Mouse (Mus musculus): ENCODE results near the gene Ccdc51. TPM values are rescaled to one million over a fixed set of nuclear protein-coding genes. Genes with fewer than 3 reads are reported as not detected.
"Not testable (repeated sequence)": the region's sequence is repeated elsewhere in the genome, so short reads cannot be mapped to it uniquely, and the experiment has no call there.

Gene Ccdc51
- total RNA-seq, 2 experiments from 2014 or later, result 16.6 to 17.1 TPM

- no peak for ATAC-seq (replicated peaks; ENCODE audit: low FRiP score, low TSS enrichment, poor library complexity, severe bottlenecking)
Observed at GRCm38 (mm10) chr9:109114276-109114675, 32.0 kb downstream of the Ccdc51 start.

DNA sequence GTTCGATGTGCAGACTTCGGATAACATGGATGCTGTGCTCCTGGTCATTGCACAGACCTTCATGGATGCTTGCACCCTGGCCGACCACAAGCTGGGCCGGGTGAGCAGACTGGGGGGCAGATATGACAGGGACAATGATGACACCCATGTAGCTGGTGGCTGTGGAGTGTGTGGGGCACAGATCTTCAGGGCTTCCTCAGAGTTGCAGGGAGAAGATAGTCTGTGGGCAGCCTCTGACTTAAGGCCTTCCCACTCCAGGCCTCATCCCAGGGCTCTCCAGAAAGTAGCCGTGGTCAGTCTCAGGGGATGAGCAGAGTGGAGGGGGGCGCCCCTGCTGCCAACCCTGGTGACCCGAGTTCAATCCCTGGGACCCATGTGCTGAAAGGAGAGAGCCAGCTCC, 32.6 kb downstream of the Ccdc51 start:
- ATAC-seq (replicated peaks; ENCODE audit: low FRiP score, low TSS enrichment, poor library complexity, severe bottlenecking), result no peak

GRCm38 (mm10) chr9:109116205-109116604, 33.9 kb downstream of the Ccdc51 start:
- ATAC-seq (replicated peaks; ENCODE audit: low FRiP score, low TSS enrichment, poor library complexity, severe bottlenecking), result no peak

DNA sequence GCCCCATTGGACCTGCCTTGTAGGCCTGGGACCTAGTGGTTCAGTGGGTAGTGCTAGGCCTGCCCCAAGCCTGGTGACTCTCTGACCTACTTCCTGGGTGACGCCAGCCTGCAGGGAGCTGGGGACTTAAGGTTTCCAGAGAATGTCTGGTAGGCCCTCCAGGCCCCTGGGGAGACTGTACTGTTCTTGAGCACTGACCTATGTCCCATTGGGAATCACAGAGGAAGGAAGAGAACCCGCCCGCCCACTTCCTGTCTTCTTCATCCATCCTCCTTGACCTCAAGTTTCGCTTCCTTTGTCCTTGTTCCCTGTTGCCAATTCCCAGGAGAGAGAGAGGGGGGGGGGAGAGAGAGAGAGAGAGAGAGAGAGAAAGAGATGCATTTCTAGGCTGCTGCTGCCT, 35.8 kb downstream of the Ccdc51 start:
- ATAC-seq (replicated peaks; ENCODE audit: low FRiP score, low TSS enrichment, poor library complexity, severe bottlenecking), result no peak

DNA sequence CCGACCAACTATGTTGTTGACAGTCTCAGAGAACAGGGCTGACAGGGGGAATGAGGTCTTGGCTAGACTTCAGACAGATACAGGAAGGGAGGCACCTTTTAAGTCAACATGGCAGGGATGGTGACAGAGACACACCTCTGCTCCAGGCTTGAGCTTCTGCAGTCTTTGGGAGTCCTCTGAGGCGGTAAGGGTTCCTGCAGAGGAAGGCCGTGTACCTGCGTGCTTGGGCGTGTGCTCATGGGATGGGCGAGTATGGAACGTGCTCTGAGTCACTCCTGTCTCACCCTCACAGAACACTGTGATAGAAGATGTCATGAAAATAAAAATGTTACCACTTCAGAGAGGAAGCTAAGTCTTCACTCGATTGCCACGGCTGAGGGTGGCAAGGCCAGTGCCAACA, 37.3 kb downstream of the Ccdc51 start:
- no peak for ATAC-seq (replicated peaks; ENCODE audit: low FRiP score, low TSS enrichment, poor library complexity, severe bottlenecking)

DNA sequence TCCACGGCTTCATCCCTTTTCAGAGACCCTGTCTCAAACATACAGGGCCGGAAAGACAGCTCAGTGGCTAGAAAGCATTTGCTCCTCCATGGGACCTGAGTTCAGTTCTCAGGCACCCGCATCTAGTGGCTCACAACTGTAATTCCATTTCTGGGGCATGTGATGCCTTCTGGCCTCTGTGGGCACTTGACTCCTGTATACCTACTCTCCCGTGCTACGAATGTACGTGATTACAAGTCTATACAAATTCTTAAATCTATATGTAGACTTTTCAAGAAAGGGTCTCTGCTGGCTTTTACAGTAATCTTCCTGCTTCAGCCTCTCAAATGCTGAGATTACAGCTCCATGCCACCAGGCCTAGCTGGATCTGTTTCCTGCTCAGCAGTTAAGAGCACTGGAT, 38.7 kb downstream of the Ccdc51 start:
- no peak for ATAC-seq (replicated peaks; ENCODE audit: low FRiP score, low TSS enrichment, poor library complexity, severe bottlenecking)

GRCm38 (mm10) chr9:109122553-109123085, 40.3 kb downstream of the Ccdc51 start:
- ATAC-seq (replicated peaks; ENCODE audit: low FRiP score, low TSS enrichment, poor library complexity, severe bottlenecking), result no peak

DNA sequence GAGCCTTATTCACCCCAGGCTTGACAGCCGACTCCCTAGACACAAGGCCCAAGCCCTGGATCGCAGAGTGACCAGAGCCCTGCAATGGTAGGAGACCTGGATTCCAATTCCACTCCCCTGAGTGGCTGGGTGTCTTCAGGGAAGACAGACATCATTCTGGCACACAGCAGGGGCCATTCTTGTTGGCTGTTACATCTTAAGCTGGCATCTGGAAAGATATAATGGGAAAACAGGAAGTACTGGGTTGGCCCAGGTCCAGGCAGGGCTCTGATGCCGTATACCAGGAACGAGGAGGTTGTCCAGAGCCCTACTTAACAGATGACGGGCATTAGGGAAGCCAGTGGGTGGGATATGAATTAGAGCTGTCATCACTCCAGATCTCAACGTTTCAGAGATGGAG, 41.0 kb downstream of the Ccdc51 start:
- no peak for ATAC-seq (replicated peaks; ENCODE audit: low FRiP score, low TSS enrichment, poor library complexity, severe bottlenecking)

- no peak for ATAC-seq (replicated peaks; ENCODE audit: low FRiP score, low TSS enrichment, poor library complexity, severe bottlenecking)
Observed at GRCm38 (mm10) chr9:109124164-109124563, 41.9 kb downstream of the Ccdc51 start.

GRCm38 (mm10) chr9:109125043-109125442, 42.8 kb downstream of the Ccdc51 start:
- ATAC-seq (replicated peaks; ENCODE audit: low FRiP score, low TSS enrichment, poor library complexity, severe bottlenecking), result no peak

DNA sequence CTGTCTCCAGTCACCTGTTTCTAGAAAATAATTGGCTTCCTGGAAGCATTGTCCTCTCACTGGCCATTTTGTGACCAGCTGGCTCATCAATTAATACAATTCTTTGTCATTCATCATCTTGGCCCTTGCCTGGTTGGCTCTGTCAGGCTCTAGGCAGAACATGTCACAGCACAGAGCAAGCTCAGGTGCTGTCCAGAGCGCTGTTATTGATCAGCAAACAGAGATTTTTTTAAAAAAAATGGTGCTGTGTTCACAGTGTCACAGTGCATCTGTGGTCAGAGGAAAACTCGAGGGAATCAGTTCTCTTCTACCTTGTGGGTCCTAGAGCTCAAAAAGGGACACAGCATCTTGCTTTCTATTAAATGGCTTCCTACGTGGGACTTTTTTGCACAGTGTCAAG, 43.2 kb downstream of the Ccdc51 start:
- no peak for ATAC-seq (replicated peaks; ENCODE audit: low FRiP score, low TSS enrichment, poor library complexity, severe bottlenecking)

DNA sequence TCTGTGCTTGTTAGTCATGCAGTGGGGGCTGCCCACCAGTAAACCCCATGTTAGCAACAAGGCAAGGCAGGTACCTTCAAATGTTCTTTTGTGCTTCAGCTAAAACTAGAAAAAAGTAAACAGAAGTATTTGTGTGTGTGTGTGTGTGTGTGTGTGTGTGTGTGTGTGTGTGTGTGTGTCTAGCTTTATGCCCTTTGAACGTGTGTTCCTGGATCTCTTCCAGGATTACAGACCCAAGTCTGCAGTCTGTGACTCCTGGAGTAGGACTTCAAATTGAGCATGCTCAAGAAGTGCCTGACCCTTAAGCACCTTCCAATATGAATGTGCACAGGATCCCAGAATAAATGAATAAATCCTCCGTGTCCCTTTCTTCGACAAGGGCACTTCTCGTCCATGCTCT, 44.8 kb downstream of the Ccdc51 start:
- no peak for ATAC-seq (replicated peaks; ENCODE audit: low FRiP score, low TSS enrichment, poor library complexity, severe bottlenecking)

DNA sequence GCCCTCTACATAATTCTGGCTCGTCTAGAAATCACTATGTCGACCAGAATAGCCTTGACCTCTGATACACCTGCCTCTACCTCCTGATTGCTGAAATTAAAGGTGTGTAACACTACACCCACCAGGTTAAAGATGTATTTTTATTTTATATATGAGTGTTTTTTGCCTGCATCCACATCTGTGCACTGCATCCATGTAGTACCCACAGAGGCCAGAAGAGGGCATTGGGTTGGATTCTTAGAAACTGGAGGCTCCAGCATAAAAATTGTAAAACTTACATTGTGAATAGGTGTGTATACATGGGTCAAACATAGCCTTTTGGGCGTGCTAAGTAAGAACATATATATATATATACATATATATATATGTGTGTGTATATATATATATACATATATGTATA, 45.9 kb downstream of the Ccdc51 start:
- no peak for ATAC-seq (replicated peaks; ENCODE audit: low FRiP score, low TSS enrichment, poor library complexity, severe bottlenecking)

- no peak for ATAC-seq (replicated peaks; ENCODE audit: low FRiP score, low TSS enrichment, poor library complexity, severe bottlenecking)
Observed at GRCm38 (mm10) chr9:109130076-109130475, 47.8 kb downstream of the Ccdc51 start.

- ATAC-seq (replicated peaks; ENCODE audit: low FRiP score, low TSS enrichment, poor library complexity, severe bottlenecking), result not testable (repeated sequence)
Observed at GRCm38 (mm10) chr9:109140414-109140813, 58.1 kb downstream of the Ccdc51 start.

Other genes starting within 250 kb of the Ccdc51 start
- 5.7 and 5.8 TPM in 2 replicates for gene Slc26a6, start 229.2 kb upstream of the Ccdc51 start, total RNA-seq (2014; fragmentation: Nextera tagmentation)
- 0.30 and 1.4 TPM in 2 replicates for gene Slc26a6, start 229.2 kb upstream of the Ccdc51 start, total RNA-seq (2017)
- gene Tmem89, start 167.9 kb upstream of the Ccdc51 start, total RNA-seq (2014; fragmentation: Nextera tagmentation), result 2.7 TPM in 1 of 2 replicates, not detected in the other
- gene Tmem89, start 167.9 kb upstream of the Ccdc51 start, total RNA-seq (2017), result not detected in 2 replicates
- gene Uqcrc1, start 145.9 kb upstream of the Ccdc51 start, total RNA-seq (2014; fragmentation: Nextera tagmentation), result 281 and 361 TPM in 2 replicates
- 283 and 345 TPM in 2 replicates for gene Uqcrc1, start 145.9 kb upstream of the Ccdc51 start, total RNA-seq (2017)
- gene Col7a1, start 128.9 kb upstream of the Ccdc51 start, total RNA-seq (2014; fragmentation: Nextera tagmentation), result 0.45 TPM in 1 of 2 replicates, not detected in the other
- 0.42 TPM in 1 of 2 replicates, not detected in the other for gene Col7a1, start 128.9 kb upstream of the Ccdc51 start, total RNA-seq (2017)
- 1.2 TPM in 1 of 2 replicates, not detected in the other for gene Ucn2, start 96.5 kb upstream of the Ccdc51 start, total RNA-seq (2014; fragmentation: Nextera tagmentation)
- gene Ucn2, start 96.5 kb upstream of the Ccdc51 start, total RNA-seq (2017), result not detected in 2 replicates
- 6.2 and 22.7 TPM in 2 replicates for gene Pfkfb4, start 90.7 kb upstream of the Ccdc51 start, total RNA-seq (2014; fragmentation: Nextera tagmentation)
- 4.8 and 11.5 TPM in 2 replicates for gene Pfkfb4, start 90.7 kb upstream of the Ccdc51 start, total RNA-seq (2017)
- 52.0 and 52.8 TPM in 2 replicates for gene Shisa5, start 43.9 kb upstream of the Ccdc51 start, total RNA-seq (2014; fragmentation: Nextera tagmentation)
- 37.6 and 74.5 TPM in 2 replicates for gene Shisa5, start 43.9 kb upstream of the Ccdc51 start, total RNA-seq (2017)
- 17.1 and 29.7 TPM in 2 replicates for gene Trex1, start 22.8 kb upstream of the Ccdc51 start, total RNA-seq (2014; fragmentation: Nextera tagmentation)
- gene Trex1, start 22.8 kb upstream of the Ccdc51 start, total RNA-seq (2017), result 4.7 and 5.1 TPM in 2 replicates
- 14.9 and 26.3 TPM in 2 replicates for gene Atrip, start 8.4 kb upstream of the Ccdc51 start, total RNA-seq (2014; fragmentation: Nextera tagmentation)
- 9.8 and 19.2 TPM in 2 replicates for gene Atrip, start 8.4 kb upstream of the Ccdc51 start, total RNA-seq (2017)
- gene Tma7, start 94 bp downstream of the Ccdc51 start, total RNA-seq (2014; fragmentation: Nextera tagmentation), result 418 and 530 TPM in 2 replicates
- gene Tma7, start 94 bp downstream of the Ccdc51 start, total RNA-seq (2017), result 113 and 115 TPM in 2 replicates
- 1.3 TPM in 1 of 2 replicates, not detected in the other for gene Plxnb1, start 12.9 kb downstream of the Ccdc51 start, total RNA-seq (2014; fragmentation: Nextera tagmentation)
- not detected in 2 replicates for gene Plxnb1, start 12.9 kb downstream of the Ccdc51 start, total RNA-seq (2017)
- gene Fbxw21, start 79.5 kb downstream of the Ccdc51 start, total RNA-seq (2014; fragmentation: Nextera tagmentation), result not detected in 2 replicates
- gene Fbxw21, start 79.5 kb downstream of the Ccdc51 start, total RNA-seq (2017), result not detected in 2 replicates
- not detected in 2 replicates for gene Fbxw13, start 113.5 kb downstream of the Ccdc51 start, total RNA-seq (2014; fragmentation: Nextera tagmentation)
- not detected in 2 replicates for gene Fbxw13, start 113.5 kb downstream of the Ccdc51 start, total RNA-seq (2017)
- not detected in 2 replicates for gene Fbxw20, start 152.3 kb downstream of the Ccdc51 start, total RNA-seq (2014; fragmentation: Nextera tagmentation)
- gene Fbxw20, start 152.3 kb downstream of the Ccdc51 start, total RNA-seq (2017), result not detected in 2 replicates
- not detected in 2 replicates for gene Fbxw14, start 205.2 kb downstream of the Ccdc51 start, total RNA-seq (2014; fragmentation: Nextera tagmentation)
- gene Fbxw14, start 205.2 kb downstream of the Ccdc51 start, total RNA-seq (2017), result not detected in 2 replicates

All from megakaryocyte-erythroid progenitor cell, adult 5-6 weeks (primary cell).